Mouse (Mus musculus) bone marrow, adult 2 months (tissue): Measurements from ENCODE around the gene Tfam.

Experiments
- CTCF ChIP-seq: fragments of 200-500 bp; IDR thresholded peaks from 2 replicates; pipeline ENCODE4 v1.5.1; 2011; ENCODE audit warnings: low read length, control low read depth; ENCODE audit not compliant: control insufficient read depth, insufficient read depth
- POLR2A ChIP-seq: fragments of 200-500 bp; IDR thresholded peaks from 2 replicates; pipeline ENCODE4 v1.6.1; 2011; ENCODE audit warnings: low read depth, mild to moderate bottlenecking, control low read depth, low read length, borderline replicate concordance; ENCODE audit not compliant: control insufficient read depth

DNA sequence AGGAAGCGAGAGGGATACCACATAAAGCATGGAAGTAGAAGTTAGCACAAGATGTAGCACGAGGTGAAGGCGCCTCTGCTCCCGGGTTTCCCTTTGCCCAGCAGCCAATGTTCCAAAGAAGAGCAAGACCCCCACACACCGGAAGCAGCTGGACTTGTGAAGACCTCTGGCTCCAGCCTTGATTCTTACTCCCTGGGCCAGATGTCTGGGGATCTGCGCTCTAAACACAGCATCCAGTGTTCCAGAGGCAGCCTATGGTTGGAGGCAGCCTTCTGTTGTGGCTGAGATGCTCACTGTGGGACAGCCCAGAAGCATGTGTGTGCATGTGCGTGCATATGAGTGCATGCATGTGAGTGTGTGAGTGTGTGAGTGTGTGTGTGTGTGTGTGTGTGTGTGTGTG, 43.4 kb downstream of the Tfam start:
- TF ChIP-seq CTCF, result no peak
- TF ChIP-seq POLR2A, result no peak
